Mouse (Mus musculus): Measurements from ENCODE around the gene Gm29094.
"Not testable (repeated sequence)": the region's sequence is repeated elsewhere in the genome, so short reads cannot be mapped to it uniquely, and the experiment has no call there.

Gm29094 gene

GRCm38 (mm10) chr9:89198969-89199416, at the start of gene Gm29094, which contains the start of gene Bcl2a1b:
TSS of gene Gm29094 (plus strand) at chr9:89199379.
TSS of gene Bcl2a1b (plus strand) at chr9:89199209.
- in situ Hi-C loops (cut with MboI, MseI) = not testable (repeated sequence)

GRCm38 (mm10) chr9:89172539-89172938, 26.6 kb upstream of the Gm29094 start:
- in situ Hi-C loops (cut with MboI, MseI) = loop anchor here (5.0 kb wide), 1 partner anchor 240 kb away; no protein-coding TSS in a partner anchor

- in situ Hi-C loops (cut with MboI, MseI) = not testable (repeated sequence)
Observed at GRCm38 (mm10) chr9:89178833-89179232, 20.3 kb upstream of the Gm29094 start.

- in situ Hi-C loops (cut with MboI, MseI) = not testable (repeated sequence)
Observed at GRCm38 (mm10) chr9:89179469-89179868, 19.7 kb upstream of the Gm29094 start.

GRCm38 (mm10) chr9:89187006-89187405, 12.2 kb upstream of the Gm29094 start:
- in situ Hi-C loops (cut with MboI, MseI) = loop anchor here (10.0 kb wide), 1 partner anchor 498 kb away; no protein-coding TSS in a partner anchor

GRCm38 (mm10) chr9:89195483-89195882, 3.7 kb upstream of the Gm29094 start:
- in situ Hi-C loops (cut with MboI, MseI) = not testable (repeated sequence)

GRCm38 (mm10) chr9:89197509-89197908, 1.7 kb upstream of the Gm29094 start:
- in situ Hi-C loops (cut with MboI, MseI) = not testable (repeated sequence)

- in situ Hi-C loops (cut with MboI, MseI) = not testable (repeated sequence)
Observed at GRCm38 (mm10) chr9:89198349-89198748, 830 bp upstream of the Gm29094 start.

GRCm38 (mm10) chr9:89202256-89202655, 3.1 kb downstream of the Gm29094 start:
- in situ Hi-C loops (cut with MboI, MseI) = loop anchor here (25.0 kb wide), 1 partner anchor 665 kb away; the partner anchor contains the start of gene Zfp949

- in situ Hi-C loops (cut with MboI, MseI) = loop anchor here (25.0 kb wide), 1 partner anchor 672 kb away; the partner anchor contains the start of gene Zfp949
Observed at GRCm38 (mm10) chr9:89208939-89209338, 9.8 kb downstream of the Gm29094 start.

- in situ Hi-C loops (cut with MboI, MseI) = loop anchor here (25.0 kb wide), 1 partner anchor 673 kb away; the partner anchor contains the start of gene Zfp949
Observed at GRCm38 (mm10) chr9:89210353-89211064, 11.3 kb downstream of the Gm29094 start, which contains the start of gene Mthfs. TSS of gene Mthfs (plus strand) at chr9:89210676.

- in situ Hi-C loops (cut with MboI, MseI) = loop anchor here (25.0 kb wide), 1 partner anchor 674 kb away; the partner anchor contains the start of gene Zfp949
Observed at GRCm38 (mm10) chr9:89211065-89211858, 12.1 kb downstream of the Gm29094 start.

- in situ Hi-C loops (cut with MboI, MseI) = loop anchor here (25.0 kb wide), 1 partner anchor 675 kb away; the partner anchor contains the start of gene Zfp949
Observed at GRCm38 (mm10) chr9:89212428-89212827, 13.2 kb downstream of the Gm29094 start.

GRCm38 (mm10) chr9:89218174-89218573, 19.0 kb downstream of the Gm29094 start:
- in situ Hi-C loops (cut with MboI, MseI) = loop anchor here (5.0 to 25.0 kb wide), 2 partner anchors 506 to 681 kb away; partner anchors contain the start of gene Zfp949

GRCm38 (mm10) chr9:89219668-89220067, 20.5 kb downstream of the Gm29094 start:
- in situ Hi-C loops (cut with MboI, MseI) = loop anchor here (5.0 to 25.0 kb wide), 2 partner anchors 507 to 682 kb away; partner anchors contain the start of gene Zfp949

- in situ Hi-C loops (cut with MboI, MseI) = loop anchor here (25.0 kb wide), 1 partner anchor 683 kb away; the partner anchor contains the start of gene Zfp949
Observed at GRCm38 (mm10) chr9:89220704-89221287, 21.6 kb downstream of the Gm29094 start.

- in situ Hi-C loops (cut with MboI, MseI) = loop anchor here (5.0 kb wide), 1 partner anchor 426 kb away; no protein-coding TSS in a partner anchor
Observed at GRCm38 (mm10) chr9:89226071-89226470, 26.9 kb downstream of the Gm29094 start.

- in situ Hi-C loops (cut with MboI, MseI) = loop anchor here (5.0 kb wide), 1 partner anchor 424 kb away; no protein-coding TSS in a partner anchor
Observed at GRCm38 (mm10) chr9:89228122-89228521, 28.9 kb downstream of the Gm29094 start.

GRCm38 (mm10) chr9:89230897-89231497, 31.8 kb downstream of the Gm29094 start:
- in situ Hi-C loops (cut with MboI, MseI) = not testable (repeated sequence)

GRCm38 (mm10) chr9:89237131-89237530, 38.0 kb downstream of the Gm29094 start:
- in situ Hi-C loops (cut with MboI, MseI) = not testable (repeated sequence)

Measured in regulatory T cell (primary cell).